Mouse (Mus musculus): ENCODE results near the gene Pop5. TPM values are rescaled to one million over a fixed set of nuclear protein-coding genes. Genes with fewer than 3 reads are reported as not detected.

Pop5 gene
- total RNA-seq, 2 experiments from 2014 or later, result 31.6 to 37.8 TPM

DNA sequence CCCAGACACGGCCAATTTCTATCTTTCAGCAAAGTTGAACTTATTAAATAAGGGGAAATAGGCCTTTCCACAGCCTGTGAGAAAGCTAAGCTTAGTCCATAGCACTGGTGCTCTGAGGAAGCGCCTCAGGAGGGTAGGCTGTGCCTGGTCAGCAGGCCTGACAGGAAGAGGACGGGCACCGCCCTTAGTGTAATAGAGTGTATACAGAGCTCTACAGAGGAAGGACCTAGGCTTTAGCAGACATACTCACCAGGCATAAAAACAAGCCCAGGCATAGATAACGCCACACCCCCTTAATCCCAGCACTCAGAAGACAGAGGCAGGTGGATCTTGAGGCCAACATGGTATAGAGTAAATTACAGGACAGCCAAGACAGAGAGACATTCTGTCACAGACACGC, 24.7 kb downstream of the Pop5 start:
- DNase-seq (ENCODE audit: low spot score), result no peak
- intact Hi-C loops (cut with DNase I), result no loop called here

- intact Hi-C loops (cut with DNase I), result no loop called here
- DNase-seq (ENCODE audit: low spot score), result no peak
Observed at GRCm38 (mm10) chr5:115261141-115261540, 25.5 kb downstream of the Pop5 start.

- intact Hi-C loops (cut with DNase I), result no loop called here
Observed at GRCm38 (mm10) chr5:115261880-115262279, 26.2 kb downstream of the Pop5 start.

DNA sequence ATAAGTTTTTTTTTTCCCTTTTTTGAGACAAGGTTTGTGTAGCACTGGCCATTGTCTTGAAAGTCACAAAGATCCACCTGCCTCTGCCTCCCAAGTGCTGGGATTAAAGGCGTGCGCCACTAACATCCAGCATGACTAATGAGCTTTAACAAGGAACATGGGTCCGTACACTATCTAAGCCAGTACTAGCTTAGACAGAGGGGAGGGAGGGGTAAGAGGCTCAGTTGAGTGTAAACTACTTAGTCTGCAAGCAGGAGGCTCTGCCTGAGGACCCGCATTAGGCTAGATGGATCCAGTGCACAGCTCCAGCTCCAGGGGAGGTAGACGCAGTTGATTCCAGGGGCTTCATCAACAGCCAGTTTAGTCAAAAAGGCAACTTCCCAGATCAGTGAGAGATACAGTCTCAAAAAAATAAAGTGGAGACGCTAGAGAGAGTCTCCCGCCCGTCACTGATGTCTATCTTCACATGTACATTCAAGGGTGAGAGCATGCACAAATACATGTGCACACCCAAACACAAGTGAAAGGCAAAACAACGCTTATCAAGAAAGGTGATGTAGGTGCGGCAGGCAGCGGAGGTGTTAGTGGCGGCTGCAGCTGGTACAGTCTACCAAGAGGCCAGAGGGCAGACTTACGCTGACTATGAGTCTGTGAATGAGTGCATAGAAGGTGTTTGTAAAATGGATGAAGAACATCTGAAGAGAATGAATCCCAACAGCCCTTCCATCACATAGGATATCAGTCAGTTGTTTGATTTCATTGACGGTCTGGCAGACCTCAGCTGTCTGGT, 27.1 kb downstream of the Pop5 start:
- intact Hi-C loops (cut with DNase I), result no loop called here

More at GRCm38 (mm10) chr5:115261880-115262279, 26.2 kb downstream of the Pop5 start:
- DNase-seq (ENCODE audit: low spot score), result no peak

DNA sequence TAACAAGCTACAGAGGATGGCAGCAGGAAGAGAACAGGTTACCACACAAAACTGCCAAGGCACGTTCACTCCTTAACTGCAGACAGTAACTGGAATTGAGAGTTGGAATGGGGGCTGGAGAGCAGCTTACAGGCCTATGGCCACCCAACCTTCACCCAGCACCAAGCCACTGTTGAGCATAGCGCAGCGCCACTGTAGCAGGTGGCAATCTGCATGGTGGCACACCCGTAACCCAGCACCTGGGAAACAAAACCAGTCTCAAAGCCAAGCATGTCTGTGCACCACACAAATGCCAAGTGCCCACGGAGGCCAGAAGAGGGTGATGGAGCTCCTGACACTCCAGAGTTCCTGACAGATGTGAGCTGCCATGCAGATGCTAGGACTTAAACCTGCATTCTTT, 30.7 kb downstream of the Pop5 start:
- no peak for DNase-seq (ENCODE audit: low spot score)
- intact Hi-C loops (cut with DNase I), result no loop called here

More for the DNA sequence above, 27.1 kb downstream of the Pop5 start:
- no peak for DNase-seq (ENCODE audit: low spot score)

DNA sequence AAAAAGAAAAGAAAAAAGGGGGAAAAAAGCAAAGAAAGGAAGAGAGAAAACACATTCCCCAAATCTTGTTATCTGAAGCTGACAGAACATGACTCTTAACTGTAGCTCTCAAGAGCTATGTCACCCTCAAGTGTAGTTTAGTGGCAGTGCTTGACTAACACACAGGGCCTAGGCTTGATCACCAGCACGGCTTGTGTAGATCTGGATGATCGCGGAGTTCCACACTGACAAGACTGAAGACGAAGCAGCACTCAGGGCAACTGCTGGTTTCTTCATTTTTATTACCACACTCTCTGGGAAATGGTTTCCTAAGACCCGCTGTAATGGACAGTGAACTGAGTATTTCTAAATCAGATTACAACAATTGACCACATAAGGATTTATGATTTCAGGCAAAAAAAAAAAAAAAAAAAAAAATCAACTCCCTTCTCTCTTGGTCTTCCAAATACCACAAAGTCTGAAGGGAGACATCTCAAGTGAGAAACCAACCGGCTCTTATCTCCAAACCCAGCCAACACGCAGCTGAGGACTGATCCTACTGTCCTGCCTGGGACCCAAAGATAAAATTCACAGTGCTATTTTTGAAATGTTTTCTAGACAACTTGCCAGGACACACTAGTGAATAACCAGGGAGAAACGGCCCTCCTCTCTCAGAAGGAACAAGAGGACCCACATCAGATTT, 31.3 kb downstream of the Pop5 start:
- intact Hi-C loops (cut with DNase I), result no loop called here
- DNase-seq (ENCODE audit: low spot score), result no peak

DNA sequence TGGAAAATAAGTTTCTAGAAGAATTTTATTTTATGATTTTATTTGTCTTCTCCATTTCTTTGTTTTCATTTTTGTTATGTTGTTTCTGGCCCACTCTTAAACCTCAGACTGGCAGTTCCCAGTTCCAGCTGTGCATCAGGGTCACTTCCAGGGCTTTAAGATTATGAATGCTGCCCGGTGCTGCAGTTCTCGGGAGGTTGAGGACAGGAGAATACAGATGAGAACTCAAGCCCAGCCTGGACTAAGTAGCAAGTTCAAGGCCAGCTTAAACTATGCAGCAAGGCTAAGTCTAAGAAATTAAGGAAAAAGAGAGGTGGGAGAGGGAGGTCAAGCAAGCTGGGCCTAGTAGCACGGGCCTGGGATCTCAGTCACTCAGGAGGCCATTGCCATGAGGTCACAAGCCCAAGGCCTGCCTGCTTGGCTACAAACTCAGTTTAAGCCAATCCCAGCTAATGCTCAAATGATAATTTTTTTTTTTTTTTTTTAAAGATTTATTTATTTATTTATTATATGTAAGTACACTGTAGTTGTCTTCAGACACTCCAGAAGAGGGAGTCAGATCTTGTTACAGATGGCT, 31.9 kb downstream of the Pop5 start:
- intact Hi-C loops (cut with DNase I), result no loop called here
- DNase-seq (ENCODE audit: low spot score), result no peak

DNA sequence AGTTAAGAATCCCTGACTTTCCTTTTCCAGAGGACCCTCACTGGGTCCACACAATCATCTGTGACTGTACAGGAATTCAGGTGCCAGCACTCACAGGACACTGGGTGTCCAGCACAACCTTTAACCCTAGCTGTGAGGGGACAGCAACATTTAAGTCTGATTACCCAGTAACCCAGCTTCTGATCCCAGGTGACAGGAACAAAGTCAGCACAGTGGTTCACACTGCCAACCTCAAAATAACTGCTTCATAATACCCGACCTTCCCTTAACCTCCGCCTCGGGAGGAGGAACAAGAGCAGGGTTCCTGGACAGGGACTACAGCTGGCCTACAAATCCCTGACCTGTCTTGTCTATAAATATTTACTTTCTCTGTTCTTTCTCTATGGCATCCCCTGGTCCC, 32.6 kb downstream of the Pop5 start:
- intact Hi-C loops (cut with DNase I), result no loop called here
- DNase-seq (ENCODE audit: low spot score), result no peak

DNA sequence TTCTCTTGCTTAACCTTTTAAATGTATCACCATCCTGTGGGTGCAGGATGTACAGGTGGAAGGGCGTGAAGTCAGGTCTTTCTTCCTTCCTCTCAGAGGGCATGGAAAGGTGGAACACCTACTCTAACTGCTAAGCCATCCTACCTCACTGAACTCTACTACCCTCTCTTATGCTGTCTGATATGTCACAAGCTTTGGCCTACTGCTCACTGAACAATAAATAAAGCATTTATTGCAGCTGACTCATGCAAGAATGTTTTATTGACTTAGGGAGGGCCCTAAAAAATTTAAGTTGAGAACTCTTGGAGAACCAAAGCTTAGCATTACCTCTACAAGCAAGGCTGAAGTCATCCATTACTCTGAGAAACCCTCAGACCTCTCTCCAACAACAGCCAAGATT, 34.3 kb downstream of the Pop5 start:
- no peak for DNase-seq (ENCODE audit: low spot score)
- intact Hi-C loops (cut with DNase I), result no loop called here

DNA sequence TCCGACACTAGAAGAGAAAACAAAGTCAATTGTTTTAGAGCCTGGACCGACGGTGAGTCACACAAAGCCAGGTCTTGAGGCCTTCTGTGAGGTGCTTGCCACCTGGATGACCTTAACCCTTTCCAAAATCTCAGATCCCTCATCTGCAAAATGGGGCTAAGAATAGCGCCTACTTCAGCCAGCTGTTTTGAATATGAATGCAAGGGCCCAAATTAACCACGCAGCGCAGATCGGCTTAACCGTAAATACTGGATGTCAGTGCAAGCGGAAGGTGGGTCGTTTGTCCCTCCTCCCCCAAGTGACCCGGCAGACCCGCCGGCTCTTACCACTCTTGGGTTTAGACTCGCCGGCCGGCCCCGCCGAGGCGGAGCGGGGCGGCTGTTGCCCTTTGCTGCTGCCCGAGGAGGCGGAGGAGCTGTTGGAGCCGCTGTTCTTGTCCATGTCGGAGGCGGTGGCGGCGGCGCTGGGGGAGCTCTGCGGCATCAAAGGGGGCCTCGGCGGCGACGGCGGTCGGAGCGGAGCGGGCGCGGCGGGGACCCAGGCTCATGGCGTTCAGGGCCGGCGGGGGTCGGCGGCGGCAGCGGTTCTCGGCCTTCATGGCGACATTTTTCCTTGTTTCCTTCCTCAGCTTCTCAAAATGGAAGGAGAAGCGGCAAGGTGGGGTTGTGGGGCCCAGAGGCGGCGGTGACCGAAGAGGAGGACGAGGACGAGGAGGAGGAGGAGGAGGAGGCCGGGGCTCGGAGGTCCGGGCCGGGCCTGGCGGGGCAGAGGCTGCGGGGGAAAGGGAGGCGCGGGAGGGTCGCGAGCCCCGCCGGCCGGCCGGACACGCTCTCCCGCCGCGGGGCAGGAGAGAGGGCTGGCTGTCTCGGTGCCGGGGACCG, 36.5 kb downstream of the Pop5 start:
- intact Hi-C loops (cut with DNase I), result no loop called here

DNA sequence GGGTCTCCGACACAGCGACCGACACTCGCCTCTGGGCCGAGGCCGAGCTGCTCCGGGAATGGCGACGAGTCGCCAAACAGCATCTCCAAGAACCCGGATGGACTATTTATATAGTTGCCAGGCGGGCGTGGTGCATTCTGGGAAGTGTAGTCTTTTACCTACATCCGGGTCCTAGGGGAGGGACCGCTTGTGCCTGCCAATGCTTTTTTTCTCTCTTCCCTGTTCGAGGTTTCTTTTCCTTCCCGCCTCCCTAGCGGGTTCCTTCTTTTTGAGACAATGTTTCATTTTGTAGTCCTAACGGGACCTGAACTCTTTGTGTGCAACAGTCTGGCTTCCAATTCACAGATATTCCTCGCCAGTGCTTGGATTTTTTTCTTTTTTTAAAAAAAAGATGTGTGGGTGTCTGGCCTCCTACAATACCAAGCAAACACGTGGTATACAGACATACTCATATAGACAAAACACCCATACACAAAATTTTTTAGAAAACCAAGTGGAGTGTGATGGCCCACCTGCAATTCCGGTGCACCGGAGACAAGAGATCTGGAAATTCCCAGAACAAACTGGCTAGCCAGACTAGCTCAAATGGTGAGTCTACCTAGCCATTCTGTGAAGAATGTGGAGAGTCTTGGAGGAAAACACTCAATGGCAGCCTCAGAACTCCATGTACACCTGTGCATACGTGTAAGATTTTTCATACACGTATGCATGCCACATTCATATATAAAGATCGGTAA, 37.3 kb downstream of the Pop5 start, which contains the start of gene Rnf10:
Gene Rnf10 (minus strand): TSS at position 87 of the 737 bp plus-strand sequence.
- DNase-seq (ENCODE audit: low spot score), result peak; percentile 95
- intact Hi-C loops (cut with DNase I), result no loop called here

More for the DNA sequence above, 36.5 kb downstream of the Pop5 start:
- DNase-seq (ENCODE audit: low spot score), result no peak

- intact Hi-C loops (cut with DNase I), result no loop called here
- no peak for DNase-seq (ENCODE audit: low spot score)
Observed at GRCm38 (mm10) chr5:115273549-115274135, 38.0 kb downstream of the Pop5 start.

DNA sequence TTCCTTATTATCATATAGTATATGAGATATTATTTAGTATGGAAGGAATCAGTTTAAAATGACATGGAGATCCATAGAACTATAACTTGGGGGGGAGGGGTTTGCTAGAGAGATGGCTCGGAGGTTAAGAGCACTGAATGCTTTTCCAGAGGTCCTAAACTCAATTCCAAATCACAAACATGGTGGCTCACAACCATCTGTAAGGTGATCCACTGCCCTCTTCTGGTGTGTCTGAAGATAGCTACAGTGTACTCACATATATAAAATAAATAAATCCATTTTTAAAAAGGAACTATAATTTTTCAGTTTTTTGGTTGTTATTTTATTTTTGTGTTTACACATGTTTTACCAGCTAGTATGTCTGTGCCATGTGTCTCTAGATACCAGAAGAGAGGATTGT, 38.7 kb downstream of the Pop5 start:
- intact Hi-C loops (cut with DNase I), result no loop called here
- DNase-seq (ENCODE audit: low spot score), result no peak

GRCm38 (mm10) chr5:115274771-115275170, 39.1 kb downstream of the Pop5 start:
- intact Hi-C loops (cut with DNase I), result no loop called here
- DNase-seq (ENCODE audit: low spot score), result no peak

GRCm38 (mm10) chr5:115275998-115276397, 40.4 kb downstream of the Pop5 start:
- intact Hi-C loops (cut with DNase I), result no loop called here
- no peak for DNase-seq (ENCODE audit: low spot score)

DNA sequence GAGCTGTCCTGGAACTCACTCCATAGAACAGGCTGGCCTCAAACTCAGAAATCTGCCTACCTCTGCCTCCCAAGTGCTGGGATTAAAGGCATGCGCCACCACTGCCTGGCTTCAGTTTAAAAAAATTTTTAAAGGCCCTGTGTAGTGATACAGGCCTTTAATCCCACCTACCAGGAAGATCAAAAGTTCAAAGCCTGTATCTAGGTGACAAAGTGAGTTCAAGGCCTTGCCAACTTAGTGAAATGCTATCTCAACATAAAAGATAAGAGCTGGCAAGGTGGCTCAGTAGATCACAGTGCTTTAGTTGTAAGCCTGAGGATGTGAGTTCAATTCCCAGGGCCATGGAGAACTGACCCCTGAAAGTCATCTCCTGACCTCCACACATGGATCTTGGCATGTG, 42.4 kb downstream of the Pop5 start:
- intact Hi-C loops (cut with DNase I), result no loop called here

DNA sequence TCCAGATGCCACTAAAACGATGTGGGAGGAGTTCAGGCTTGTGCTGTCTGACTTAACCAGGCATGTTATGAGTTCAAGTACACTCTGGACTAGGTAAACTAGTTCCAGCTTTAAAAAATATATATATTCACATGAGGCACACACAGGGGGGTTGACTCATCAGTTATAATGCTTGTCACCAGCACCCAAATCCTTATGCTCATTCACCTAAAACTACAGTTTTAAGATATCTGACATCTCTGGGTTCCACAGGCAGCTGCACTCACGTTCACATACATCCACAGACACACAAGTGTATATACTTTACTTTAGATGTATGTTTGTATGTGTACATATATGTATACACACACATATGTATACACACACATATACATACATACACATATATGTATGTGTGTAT, 43.1 kb downstream of the Pop5 start:
- intact Hi-C loops (cut with DNase I), result no loop called here
- no peak for DNase-seq (ENCODE audit: low spot score)

More for the DNA sequence above, 42.4 kb downstream of the Pop5 start:
- no peak for DNase-seq (ENCODE audit: low spot score)

GRCm38 (mm10) chr5:115279226-115280049, 43.8 kb downstream of the Pop5 start, which contains the start of gene Coq5:
Gene Coq5, plus strand, starts transcription at chr5:115279666.
- intact Hi-C loops (cut with DNase I), result loop anchor here (5.0 kb wide), 1 partner anchor 63 kb away; the partner anchor contains the start of genes Gatc and Triap1
- DNase-seq (ENCODE audit: low spot score), result peak; percentile 72

Data from heart, postnatal 25 days (tissue).